Mouse (Mus musculus): ENCODE data around the gene Fmo5. TPM values are rescaled to one million over a fixed set of nuclear protein-coding genes. Genes with fewer than 3 reads are reported as not detected.

The Fmo5 gene
- polyA plus RNA-seq, 1 experiment from 2014 or later = 0.48 TPM

DNA sequence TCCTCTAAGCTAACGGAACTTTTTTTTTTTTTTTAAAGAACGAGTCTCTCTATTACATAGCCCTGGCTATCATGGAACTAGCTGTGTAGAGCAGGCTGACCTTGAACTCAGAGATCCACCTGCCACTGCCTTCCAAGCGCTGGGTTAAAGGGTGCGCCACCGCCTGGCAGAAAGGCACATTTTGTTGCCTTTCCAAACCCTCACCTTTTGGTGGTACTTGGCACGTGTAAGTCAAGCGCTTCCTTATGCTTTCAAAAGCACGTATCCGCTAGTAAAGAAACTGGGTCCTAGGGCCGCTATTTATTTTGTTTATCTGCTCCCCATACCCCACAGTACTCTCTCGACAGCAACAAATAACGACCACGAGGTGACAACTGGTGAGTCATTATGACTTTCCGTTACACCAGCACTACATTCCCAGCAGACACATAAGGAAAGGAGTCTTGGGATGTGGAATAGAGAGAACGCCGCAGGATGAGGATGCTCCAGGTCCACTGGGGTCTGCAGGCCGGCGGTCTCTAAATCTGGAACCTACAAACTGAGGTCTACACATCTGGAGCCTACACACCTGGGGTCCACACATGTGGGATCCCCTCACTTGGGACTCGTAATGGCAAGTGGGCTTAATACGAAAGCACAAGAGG, 19.3 kb upstream of the Fmo5 start:
- Histone ChIP-seq H3K36me3 (ENCODE audit: control insufficient read depth, insufficient read depth) (no peaks in the 10 kb centered on the region), H3K4me1 (replicated peaks; ENCODE audit: control insufficient read depth, insufficient read depth, low read length) (peaks cover 4% of the 10 kb centered on the region), H3K9ac (replicated peaks; ENCODE audit: low read depth, low read length) (peak overlapping the region; percentile 88; the same call in 1 of the 2 replicates), H3K27ac (ENCODE audit: low read length) (no peak overlapping the region), H3K9me3 (ENCODE audit: control insufficient read depth, low read length) (no peaks in the 10 kb centered on the region), H3K4me2 (ENCODE audit: low read length) (peak overlapping the region; percentile 50), H3K27me3 (replicated peaks; ENCODE audit: control insufficient read depth, insufficient read depth, low read length) (no peaks in the 10 kb centered on the region; the same call in 1 of the 2 replicates), H3K4me3 (replicated peaks; ENCODE audit: low read length) (peak overlapping the region; percentile 69)
- WGBS = 3% methylated on average over 20 of the region's 20 CpGs
- ATAC-seq = no peak

DNA sequence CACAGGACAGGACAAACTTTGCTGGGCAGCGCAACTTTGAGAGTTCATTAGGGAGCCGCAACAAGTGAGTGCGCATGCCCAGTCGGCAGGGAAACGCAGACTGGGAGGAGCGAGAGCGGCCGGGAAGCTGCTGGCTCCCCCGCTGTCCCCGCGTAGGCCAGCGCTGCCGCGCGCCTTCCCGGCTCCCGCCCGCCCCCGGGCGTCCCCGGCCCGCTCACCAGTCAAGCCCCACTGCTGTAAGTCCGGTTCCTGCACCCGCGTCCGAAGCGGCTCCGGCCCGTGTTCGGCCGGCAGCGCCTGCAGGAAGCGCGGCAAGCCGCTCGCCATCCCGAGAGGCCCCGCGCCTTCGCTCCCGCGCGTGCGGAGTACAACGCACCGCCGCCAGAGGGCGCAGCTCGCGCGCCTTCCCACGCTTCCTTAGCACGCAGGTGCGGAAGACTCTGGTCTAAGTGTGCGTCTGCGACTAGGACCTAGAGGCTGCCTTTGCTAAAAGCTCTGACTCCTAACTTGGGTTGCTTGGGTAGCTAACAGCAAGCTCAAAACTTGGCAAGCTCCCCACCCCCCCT, 18.7 kb upstream of the Fmo5 start, which contains the start of gene Chd1l:
Gene Chd1l (minus strand): TSS at position 359 of the 566 bp plus-strand sequence.
- Histone ChIP-seq H3K4me1 (replicated peaks; ENCODE audit: control insufficient read depth, insufficient read depth, low read length) (peaks cover 4% of the 10 kb centered on the region), H3K4me2 (ENCODE audit: low read length) (peak within 1 kb of the TSS; percentile 50), H3K27ac (ENCODE audit: low read length) (peak within 1 kb of the TSS; percentile 79), H3K36me3 (ENCODE audit: control insufficient read depth, insufficient read depth) (no peaks in the 10 kb centered on the region), H3K4me3 (replicated peaks; ENCODE audit: low read length) (peak within 1 kb of the TSS; percentile 69), H3K9ac (replicated peaks; ENCODE audit: low read depth, low read length) (peak within 1 kb of the TSS; percentile 88), H3K9me3 (ENCODE audit: control insufficient read depth, low read length) (no peaks in the 10 kb centered on the region), H3K27me3 (replicated peaks; ENCODE audit: control insufficient read depth, insufficient read depth, low read length) (no peaks in the 10 kb centered on the region; the same call in 1 of the 2 replicates)
- ATAC-seq = peak; percentile 98
- under 1% methylated on average over 51 of the region's 56 CpGs for WGBS

DNA sequence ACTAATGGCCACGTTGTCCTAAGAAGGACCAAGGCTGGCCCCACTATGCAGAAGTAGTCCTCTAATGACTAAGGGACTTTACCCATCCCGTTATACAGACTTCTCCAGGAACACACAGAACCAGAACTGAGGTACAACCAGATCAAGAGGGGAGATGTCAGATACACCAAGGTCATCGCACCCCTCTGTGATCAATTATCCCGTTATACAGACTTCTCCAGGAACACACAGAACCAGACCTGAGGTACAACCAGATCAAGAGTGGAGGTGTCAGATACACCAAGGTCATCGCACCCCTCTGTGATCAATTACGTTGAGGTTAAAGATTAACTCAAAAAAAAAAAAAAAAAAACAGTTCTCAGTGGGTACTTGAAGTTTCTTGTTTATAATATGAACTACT, 17.6 kb upstream of the Fmo5 start:
- no peak overlapping the region for H3K4me3 ChIP-seq (replicated peaks; ENCODE audit: low read length)
- ATAC-seq = no peak
- 91% methylated on average over 6 of the region's 6 CpGs for WGBS
- no peak overlapping the region for H3K4me2 ChIP-seq (ENCODE audit: low read length)
- H3K36me3 ChIP-seq (ENCODE audit: control insufficient read depth, insufficient read depth) = no peaks in the 10 kb centered on the region
- H3K27ac ChIP-seq (ENCODE audit: low read length) = no peak overlapping the region
- H3K9ac ChIP-seq (replicated peaks; ENCODE audit: low read depth, low read length) = no peak overlapping the region
- H3K27me3 ChIP-seq (replicated peaks; ENCODE audit: control insufficient read depth, insufficient read depth, low read length) = no peaks in the 10 kb centered on the region; the same call in 1 of the 2 replicates
- no peaks in the 10 kb centered on the region for H3K9me3 ChIP-seq (ENCODE audit: control insufficient read depth, low read length)
- peaks cover 4% of the 10 kb centered on the region for H3K4me1 ChIP-seq (replicated peaks; ENCODE audit: control insufficient read depth, insufficient read depth, low read length)

- ATAC-seq = no peak
- no peaks in the 10 kb centered on the region for H3K36me3 ChIP-seq (ENCODE audit: control insufficient read depth, insufficient read depth)
- no peaks in the 10 kb centered on the region; the same call in 1 of the 2 replicates for H3K27me3 ChIP-seq (replicated peaks; ENCODE audit: control insufficient read depth, insufficient read depth, low read length)
- no peaks in the 10 kb centered on the region for H3K4me1 ChIP-seq (replicated peaks; ENCODE audit: control insufficient read depth, insufficient read depth, low read length)
- H3K27ac ChIP-seq (ENCODE audit: low read length) = no peak overlapping the region
- WGBS = 41% methylated on average over 1 of the region's 1 CpGs
- no peaks in the 10 kb centered on the region for H3K9me3 ChIP-seq (ENCODE audit: control insufficient read depth, low read length)
- no peak overlapping the region for H3K4me3 ChIP-seq (replicated peaks; ENCODE audit: low read length)
- no peak overlapping the region for H3K9ac ChIP-seq (replicated peaks; ENCODE audit: low read depth, low read length)
- no peak overlapping the region for H3K4me2 ChIP-seq (ENCODE audit: low read length)
Measured at GRCm38 (mm10) chr3:97615154-97615553, 13.4 kb upstream of the Fmo5 start.

- WGBS = 83% methylated on average over 4 of the region's 4 CpGs
- no peaks in the 10 kb centered on the region; the same call in 1 of the 2 replicates for H3K27me3 ChIP-seq (replicated peaks; ENCODE audit: control insufficient read depth, insufficient read depth, low read length)
- H3K9ac ChIP-seq (replicated peaks; ENCODE audit: low read depth, low read length) = no peak overlapping the region
- ATAC-seq = no peak
- H3K4me3 ChIP-seq (replicated peaks; ENCODE audit: low read length) = no peak overlapping the region
- H3K27ac ChIP-seq (ENCODE audit: low read length) = no peak overlapping the region
- no peaks in the 10 kb centered on the region for H3K9me3 ChIP-seq (ENCODE audit: control insufficient read depth, low read length)
- no peaks in the 10 kb centered on the region for H3K36me3 ChIP-seq (ENCODE audit: control insufficient read depth, insufficient read depth)
- H3K4me1 ChIP-seq (replicated peaks; ENCODE audit: control insufficient read depth, insufficient read depth, low read length) = no peaks in the 10 kb centered on the region
- no peak overlapping the region for H3K4me2 ChIP-seq (ENCODE audit: low read length)
Measured at GRCm38 (mm10) chr3:97615933-97616332, 12.7 kb upstream of the Fmo5 start.

DNA sequence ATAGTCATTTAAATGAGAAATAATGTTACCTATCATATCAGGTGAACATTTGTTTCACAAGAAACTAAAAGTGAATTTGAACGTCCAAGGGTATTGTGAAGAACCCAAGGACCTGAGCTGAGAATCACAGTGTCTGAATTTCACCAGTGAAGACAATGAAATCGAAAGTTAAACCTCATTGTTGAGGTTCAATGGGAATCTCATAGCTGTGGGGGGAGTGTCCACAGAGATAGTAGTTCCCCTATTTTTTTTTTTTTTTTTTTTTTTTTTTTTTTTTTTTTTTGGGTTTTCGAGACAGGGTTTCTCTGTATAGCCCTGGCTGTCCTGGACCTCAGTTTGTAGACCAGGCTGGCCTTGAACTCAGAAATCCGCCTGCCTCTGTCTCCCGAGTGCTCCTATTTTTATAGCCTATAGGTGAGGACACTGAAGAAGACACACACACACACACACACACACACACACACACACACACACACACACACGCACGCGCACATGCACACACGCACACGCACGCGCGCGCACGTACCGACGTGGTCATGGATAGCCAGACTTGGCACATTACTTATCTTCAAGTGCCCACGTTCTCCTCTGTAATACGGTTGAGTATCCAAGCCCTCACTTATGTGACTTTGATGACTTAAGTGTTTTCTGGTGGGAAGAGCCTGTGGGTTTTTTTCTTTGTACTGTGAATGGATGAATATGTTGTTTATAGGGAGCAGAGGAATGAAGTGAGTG, 11.3 kb upstream of the Fmo5 start:
- H3K9me3 ChIP-seq (ENCODE audit: control insufficient read depth, low read length) = no peaks in the 10 kb centered on the region
- no peak for ATAC-seq
- H3K4me3 ChIP-seq (replicated peaks; ENCODE audit: low read length) = no peak overlapping the region
- no peaks in the 10 kb centered on the region for H3K4me1 ChIP-seq (replicated peaks; ENCODE audit: control insufficient read depth, insufficient read depth, low read length)
- H3K27me3 ChIP-seq (replicated peaks; ENCODE audit: control insufficient read depth, insufficient read depth, low read length) = no peaks in the 10 kb centered on the region; the same call in 1 of the 2 replicates
- H3K36me3 ChIP-seq (ENCODE audit: control insufficient read depth, insufficient read depth) = no peaks in the 10 kb centered on the region
- 93% methylated on average over 18 of the region's 19 CpGs for WGBS
- H3K9ac ChIP-seq (replicated peaks; ENCODE audit: low read depth, low read length) = no peak overlapping the region
- H3K4me2 ChIP-seq (ENCODE audit: low read length) = no peak overlapping the region
- H3K27ac ChIP-seq (ENCODE audit: low read length) = no peak overlapping the region

DNA sequence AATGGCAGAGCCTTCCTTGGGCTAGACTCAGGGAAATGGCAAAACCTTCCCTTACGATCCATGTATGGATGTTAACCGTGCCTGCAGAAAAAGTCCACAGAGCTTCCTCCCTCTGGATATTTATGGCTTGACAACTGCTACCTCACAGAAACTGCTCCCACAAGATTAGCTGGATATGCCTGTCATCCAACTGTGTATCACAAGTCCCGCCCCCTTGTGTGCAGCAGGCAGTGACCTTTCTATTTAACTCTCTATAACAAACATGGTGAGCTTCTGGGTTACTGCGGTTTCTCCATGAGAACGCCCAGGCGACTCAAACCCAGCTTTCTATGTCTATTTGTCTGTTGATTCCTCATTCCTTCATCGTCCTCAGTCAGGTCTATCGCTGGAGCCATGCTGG, 10.7 kb upstream of the Fmo5 start:
- no peaks in the 10 kb centered on the region for H3K36me3 ChIP-seq (ENCODE audit: control insufficient read depth, insufficient read depth)
- H3K9ac ChIP-seq (replicated peaks; ENCODE audit: low read depth, low read length) = no peak overlapping the region
- ATAC-seq = no peak
- H3K27me3 ChIP-seq (replicated peaks; ENCODE audit: control insufficient read depth, insufficient read depth, low read length) = no peaks in the 10 kb centered on the region
- 88% methylated on average over 8 of the region's 8 CpGs for WGBS
- no peaks in the 10 kb centered on the region for H3K9me3 ChIP-seq (ENCODE audit: control insufficient read depth, low read length)
- no peaks in the 10 kb centered on the region for H3K4me1 ChIP-seq (replicated peaks; ENCODE audit: control insufficient read depth, insufficient read depth, low read length)
- no peak overlapping the region for H3K27ac ChIP-seq (ENCODE audit: low read length)
- H3K4me2 ChIP-seq (ENCODE audit: low read length) = no peak overlapping the region
- no peak overlapping the region for H3K4me3 ChIP-seq (replicated peaks; ENCODE audit: low read length)

DNA sequence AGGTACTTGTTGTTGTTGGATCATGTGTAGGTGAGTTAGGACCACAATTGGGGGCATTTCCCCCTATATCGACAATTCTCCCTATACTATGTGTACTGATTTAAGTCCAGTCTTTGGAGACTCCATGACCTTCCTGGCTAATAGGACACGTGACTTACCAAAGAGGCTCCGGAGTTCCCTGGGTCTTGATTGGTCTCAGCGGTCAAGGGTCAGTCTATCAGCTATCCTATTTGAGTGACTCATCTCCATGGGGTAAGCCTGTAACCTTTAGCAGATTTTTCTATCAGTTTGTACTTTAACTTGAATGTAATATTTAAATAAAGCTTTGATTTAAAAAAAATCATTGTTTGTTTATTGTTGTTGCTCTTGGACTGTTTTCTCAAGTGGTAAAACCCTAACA, 7.9 kb upstream of the Fmo5 start:
- 94% methylated on average over 4 of the region's 4 CpGs for WGBS

DNA sequence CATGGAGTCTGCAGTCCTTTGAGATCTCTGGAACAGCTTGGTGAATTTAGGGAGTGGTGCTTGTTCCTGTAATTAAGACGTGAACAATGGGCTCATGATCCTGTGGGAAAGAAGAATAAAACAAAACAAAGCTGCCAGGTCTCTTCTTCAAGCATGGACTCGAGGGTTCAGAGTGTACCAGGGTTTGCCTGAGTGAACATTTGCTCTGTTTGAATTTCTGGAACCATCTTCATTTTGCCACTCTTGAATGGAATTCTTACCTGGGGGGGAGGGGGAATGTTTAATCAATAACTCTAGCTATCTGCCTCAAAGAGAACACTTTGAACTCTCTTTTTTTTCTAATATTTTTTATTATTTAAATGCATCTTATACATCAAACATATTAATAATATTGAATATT, 4.0 kb upstream of the Fmo5 start:
- 31% methylated on average over 2 of the region's 2 CpGs for WGBS
- no peaks in the 10 kb centered on the region for H3K27me3 ChIP-seq (replicated peaks; ENCODE audit: control insufficient read depth, insufficient read depth, low read length)
- H3K4me1 ChIP-seq (replicated peaks; ENCODE audit: control insufficient read depth, insufficient read depth, low read length) = peaks cover 5% of the 10 kb centered on the region; the same call in 1 of the 2 replicates
- H3K4me3 ChIP-seq (replicated peaks; ENCODE audit: low read length) = no peak overlapping the region
- H3K27ac ChIP-seq (ENCODE audit: low read length) = no peak overlapping the region
- H3K36me3 ChIP-seq (ENCODE audit: control insufficient read depth, insufficient read depth) = no peaks in the 10 kb centered on the region
- no peak for ATAC-seq
- no peak overlapping the region for H3K4me2 ChIP-seq (ENCODE audit: low read length)
- H3K9ac ChIP-seq (replicated peaks; ENCODE audit: low read depth, low read length) = no peak overlapping the region
- H3K9me3 ChIP-seq (ENCODE audit: control insufficient read depth, low read length) = no peaks in the 10 kb centered on the region

More for the DNA sequence above, 7.9 kb upstream of the Fmo5 start:
- Histone ChIP-seq H3K36me3 (ENCODE audit: control insufficient read depth, insufficient read depth) (no peaks in the 10 kb centered on the region), H3K9ac (replicated peaks; ENCODE audit: low read depth, low read length) (no peak overlapping the region), H3K9me3 (ENCODE audit: control insufficient read depth, low read length) (no peaks in the 10 kb centered on the region), H3K4me3 (replicated peaks; ENCODE audit: low read length) (no peak overlapping the region), H3K4me2 (ENCODE audit: low read length) (no peak overlapping the region), H3K27ac (ENCODE audit: low read length) (no peak overlapping the region), H3K27me3 (replicated peaks; ENCODE audit: control insufficient read depth, insufficient read depth, low read length) (no peaks in the 10 kb centered on the region), H3K4me1 (replicated peaks; ENCODE audit: control insufficient read depth, insufficient read depth, low read length) (no peaks in the 10 kb centered on the region)
- no peak for ATAC-seq

Measured in forebrain, embryonic 16.5 days (tissue).